Mouse (Mus musculus): ENCODE data around the gene Rfc1.

GRCm38 (mm10) chr5:65308208-65308607 is 27.3 kb downstream of the Rfc1 start:
- TF ChIP-seq CTCF (IDR thresholded peaks at IDR 0.05; ENCODE audit: extremely low read depth, insufficient read depth, insufficient read length, insufficient replicate concordance) (no peak), POLR2A (IDR thresholded peaks at IDR 0.05; ENCODE audit: low read depth, low read length) (no peak)
